Comparison of ENCODE assay signal across 8 mouse cellular contexts in genomic region chr2:129243786-129244185, GRCm38 (mm10). TPM values are rescaled to one million over a fixed set of nuclear protein-coding genes. Genes with fewer than 3 reads are reported as not detected.
DNase-seq lines count a peak whose midpoint lies in the region; ATAC-seq and TF ChIP-seq lines count a peak whose summit lies in the region.

No protein-coding gene starts in this region.

- peaks cover 54% of the 10 kb centered on the region for H3K4me1 ChIP-seq in heart, embryonic 10.5 days
- peaks cover 84% of the 10 kb centered on the region for H3K4me1 ChIP-seq in E14TG2a.4 (replicated peaks; ENCODE audit: low read depth, low read length)
- peaks cover 13% of the 10 kb centered on the region; the same call in 1 of the 2 replicates for H3K4me1 ChIP-seq in heart, embryonic 16.5 days (ENCODE audit: control insufficient read depth, insufficient read depth, low read length)
- peaks cover 65% of the 10 kb centered on the region for H3K4me1 ChIP-seq in liver, embryonic 12.5 days

- WGBS in heart, embryonic 10.5 days = 22% methylated on average over 9 of the region's 9 CpGs
- WGBS in heart, embryonic 16.5 days = 23% methylated on average over 9 of the region's 9 CpGs
- 53% methylated on average over 9 of the region's 9 CpGs for WGBS in liver, embryonic 12.5 days (ENCODE audit: insufficient replicate concordance)

- H3K9ac ChIP-seq in heart, embryonic 16.5 days (ENCODE audit: low read length) = no peak overlapping the region
- 0 out of 2 replicates have a peak overlapping the region, but pooled peaks have one; percentile 2 for H3K9ac ChIP-seq in liver, embryonic 12.5 days

- TF ChIP-seq CTCF in E14TG2a.4 (conservative IDR thresholded peaks at IDR 0.05; ENCODE audit: low read length) = no peak

- no peak overlapping the region for H3K4me3 ChIP-seq in heart, embryonic 10.5 days
- peak overlapping the region; percentile 59 for H3K4me3 ChIP-seq in E14TG2a.4 (replicated peaks; ENCODE audit: low read length)
- no peak overlapping the region for H3K4me3 ChIP-seq in heart, embryonic 16.5 days (ENCODE audit: low read length)
- no peak overlapping the region for H3K4me3 ChIP-seq in liver, embryonic 12.5 days

- no peak for ATAC-seq in heart, embryonic 16.5 days (replicated peaks; ENCODE audit: extremely low read depth, insufficient read depth, low FRiP score)
- ATAC-seq in liver, embryonic 12.5 days = no peak

- no peaks in the 10 kb centered on the region for H3K36me3 ChIP-seq in heart, embryonic 10.5 days
- H3K36me3 ChIP-seq in E14TG2a.4 (ENCODE audit: insufficient read depth, low read length) = no peaks in the 10 kb centered on the region
- H3K36me3 ChIP-seq in heart, embryonic 16.5 days (ENCODE audit: control insufficient read depth, insufficient read depth) = no peaks in the 10 kb centered on the region
- H3K36me3 ChIP-seq in liver, embryonic 12.5 days = no peaks in the 10 kb centered on the region

- no peaks in the 10 kb centered on the region for H3K27me3 ChIP-seq in heart, embryonic 10.5 days (ENCODE audit: insufficient read depth, poor library complexity, severe bottlenecking)
- H3K27me3 ChIP-seq in E14TG2a.4 (ENCODE audit: insufficient read depth, low read length) = no peaks in the 10 kb centered on the region
- H3K27me3 ChIP-seq in heart, embryonic 16.5 days (ENCODE audit: control insufficient read depth, insufficient read depth, low read length) = no peaks in the 10 kb centered on the region
- no peaks in the 10 kb centered on the region for H3K27me3 ChIP-seq in liver, embryonic 12.5 days (replicated peaks)

- H3K27ac ChIP-seq in heart, embryonic 10.5 days = peak overlapping the region; percentile 77
- H3K27ac ChIP-seq in heart, embryonic 16.5 days (ENCODE audit: low read length) = peak overlapping the region; percentile 44
- peak overlapping the region; percentile 90 for H3K27ac ChIP-seq in liver, embryonic 12.5 days

- no peak for DNase-seq in heart, embryonic 10.5 days (ENCODE audit: low spot score)
- DNase-seq in heart, adult 8-10 months (ENCODE audit: low spot score) = no peak
- no peak for DNase-seq in testis, postnatal 14 days (ENCODE audit: low spot score)
- DNase-seq in adrenal gland, postnatal 25 days = no peak
- DNase-seq in adrenal gland, postnatal 10 days = no peak

- H3K9me3 ChIP-seq in heart, embryonic 10.5 days = no peaks in the 10 kb centered on the region
- no peaks in the 10 kb centered on the region for H3K9me3 ChIP-seq in E14TG2a.4 (ENCODE audit: low read length)
- peaks cover 5% of the 10 kb centered on the region; the same call in 1 of the 2 replicates for H3K9me3 ChIP-seq in heart, embryonic 16.5 days (replicated peaks; ENCODE audit: control insufficient read depth, low read length)
- no peaks in the 10 kb centered on the region for H3K9me3 ChIP-seq in liver, embryonic 12.5 days (replicated peaks)

- H3K4me2 ChIP-seq in heart, embryonic 16.5 days (ENCODE audit: low read depth, low read length) = no peak overlapping the region; the same call in 1 of the 2 replicates
- H3K4me2 ChIP-seq in liver, embryonic 12.5 days = no peak overlapping the region

RNA-seq across cellular contexts. Expression of gene Slc20a1, which starts 45.2 kb away (rescaled TPM):
- 41.6 and 41.8 TPM in 2 replicates for polyA plus RNA-seq in heart, embryonic 10.5 days (2016; fragmentation: Nextera tagmentation; extraction: Ambion mirVana)
- 10 to 100 TPM in 2 of 4 experiments, 1 to 10 TPM in 2; 7.6 to 13.2 (median 10.0) TPM for total RNA-seq in heart, adult 8-10 months (2022)
- polyA plus RNA-seq in heart, embryonic 16.5 days (2015; fragmentation: Nextera tagmentation; extraction: Ambion mirVana) = 20.5 and 21.1 TPM in 2 replicates
- 76.2 and 78.4 TPM in 2 replicates for polyA plus RNA-seq in liver, embryonic 12.5 days (2016; fragmentation: Nextera tagmentation; extraction: Ambion mirVana)
- total RNA-seq in adrenal gland, postnatal 25 days (2021) = 18.0 and 21.1 TPM in 2 replicates
- 10 to 100 TPM; 19.0 to 19.9 TPM for total RNA-seq in adrenal gland, postnatal 10 days (2021)

RNA-seq across cellular contexts. Expression of gene Ckap2l, which starts 53.2 kb away (rescaled TPM):
- 48.4 and 50.4 TPM in 2 replicates for polyA plus RNA-seq in heart, embryonic 10.5 days (2016; fragmentation: Nextera tagmentation; extraction: Ambion mirVana)
- under 1 TPM; 0.19 to 0.78 (median 0.33) TPM for total RNA-seq in heart, adult 8-10 months (2022)
- polyA plus RNA-seq in heart, embryonic 16.5 days (2015; fragmentation: Nextera tagmentation; extraction: Ambion mirVana) = 37.7 and 47.8 TPM in 2 replicates
- 31.6 and 36.3 TPM in 2 replicates for polyA plus RNA-seq in liver, embryonic 12.5 days (2016; fragmentation: Nextera tagmentation; extraction: Ambion mirVana)
- total RNA-seq in adrenal gland, postnatal 25 days (2021) = 5.1 and 6.0 TPM in 2 replicates
- total RNA-seq in adrenal gland, postnatal 10 days (2021) = 10 to 100 TPM in 1 of 2 experiments, 1 to 10 TPM in 1; 9.9 to 11.7 TPM
